Comparison of ENCODE assay signal across 21 mouse cellular contexts in the genomic region with DNA sequence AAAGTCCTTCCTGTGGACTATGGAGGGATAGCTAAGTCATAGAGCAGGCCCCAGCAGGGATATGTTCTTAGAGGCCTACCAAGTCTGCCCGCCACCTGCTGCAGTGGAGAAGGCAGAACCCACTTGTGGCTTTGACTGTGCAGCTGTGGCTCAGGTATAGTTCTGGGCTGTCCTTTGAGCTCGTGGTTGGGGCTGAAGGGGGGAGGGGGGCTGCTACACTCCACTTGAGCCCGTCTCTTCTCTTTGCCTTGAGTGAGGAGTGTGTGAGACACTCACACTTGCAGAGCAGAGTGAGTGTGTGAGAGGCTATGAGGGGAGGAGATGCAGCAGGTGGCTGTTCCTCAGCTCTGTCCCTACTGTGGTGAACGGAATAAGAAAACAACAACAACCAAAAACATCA. TPM values are rescaled to one million over a fixed set of nuclear protein-coding genes. Genes with fewer than 3 reads are reported as not detected.
DNase-seq lines count a peak whose midpoint lies in the region; ATAC-seq and TF ChIP-seq lines count a peak whose summit lies in the region.
"Had no signal": no experiment of that assay in that cellular context is flagged by ENCODE, and none has a peak within 500 bp of the region (broad histone marks: within the 10 kb centered on the region; RNA-seq: fewer than 3 reads in every experiment).

No protein-coding gene starts in this region.

- no peaks in the 10 kb centered on the region for H3K36me3 ChIP-seq in heart, embryonic 15.5 days
- no peaks in the 10 kb centered on the region for H3K36me3 ChIP-seq in heart, embryonic 10.5 days
- no peaks in the 10 kb centered on the region for H3K36me3 ChIP-seq in E14TG2a.4 (ENCODE audit: insufficient read depth, low read length)
- no peaks in the 10 kb centered on the region for H3K36me3 ChIP-seq in hindbrain, embryonic 10.5 days
- H3K36me3 ChIP-seq: G1E; neural tube, embryonic 12.5 days; stomach, embryonic 15.5 days had no signal

- no peak overlapping the region for H3K4me2 ChIP-seq in heart, embryonic 15.5 days
- H3K4me2 ChIP-seq: lung, embryonic 14.5 days; neural tube, embryonic 12.5 days; stomach, embryonic 15.5 days had no signal

- WGBS in heart, embryonic 15.5 days, result 70% methylated on average over 4 of the region's 4 CpGs
- 75% methylated on average over 4 of the region's 4 CpGs for WGBS in heart, embryonic 10.5 days
- WGBS in hindbrain, embryonic 10.5 days, result 84% methylated on average over 4 of the region's 4 CpGs

- ATAC-seq in heart, embryonic 15.5 days (replicated peaks; ENCODE audit: insufficient number of reproducible peaks, insufficient read depth, low FRiP score, low read depth), result peak; percentile 43; the same call in 1 of the 2 replicates
- ATAC-seq in neutrophil, adult 5-6 weeks (ENCODE audit: extremely low read depth, insufficient number of reproducible peaks, low FRiP score, poor library complexity, severe bottlenecking), result peak; percentile 59

- DNase-seq in heart, embryonic 10.5 days (ENCODE audit: low spot score), result no peak
- peak; percentile 84 for DNase-seq in thymus, postnatal 25 days
- no peak for DNase-seq in hindbrain, embryonic 10.5 days (ENCODE audit: low spot score)
- DNase-seq in embryo, embryonic 11 days, result no peak
- DNase-seq in urinary bladder, postnatal 36 days (ENCODE audit: low spot score in 2 of 2), result no peak
- DNase-seq: adrenal gland, postnatal 14 days; gastrocnemius, adult 2 months; lung, embryonic 14.5 days; right cerebral cortex, postnatal 4 days had no signal

- no peak overlapping the region for H3K4me3 ChIP-seq in heart, embryonic 15.5 days
- H3K4me3 ChIP-seq in heart, embryonic 10.5 days, result no peak overlapping the region
- peak overlapping the region; percentile 10; the same call in 1 of the 2 replicates for H3K4me3 ChIP-seq in E14TG2a.4 (replicated peaks; ENCODE audit: low read length)
- H3K4me3 ChIP-seq in hindbrain, embryonic 10.5 days, result no peak overlapping the region
- H3K4me3 ChIP-seq: gastrocnemius, adult 2 months; layer of hippocampus, adult 2 months; left cerebral cortex, adult 2 months; neural tube, embryonic 12.5 days; stomach, embryonic 15.5 days had no signal

- 0 out of 2 replicates have a peak overlapping the region, but pooled peaks have one; percentile 11 for H3K27ac ChIP-seq in heart, embryonic 15.5 days
- no peak overlapping the region for H3K27ac ChIP-seq in heart, embryonic 10.5 days
- H3K27ac ChIP-seq in hindbrain, embryonic 10.5 days, result no peak overlapping the region
- H3K27ac ChIP-seq: gastrocnemius, adult 2 months; layer of hippocampus, adult 2 months; left cerebral cortex, adult 2 months; neural tube, embryonic 12.5 days; stomach, embryonic 15.5 days had no signal

- no peak overlapping the region for H3K9ac ChIP-seq in heart, embryonic 15.5 days
- H3K9ac ChIP-seq: lung, embryonic 14.5 days; neural tube, embryonic 12.5 days; stomach, embryonic 15.5 days had no signal

- H3K9me3 ChIP-seq in heart, embryonic 15.5 days (replicated peaks), result no peaks in the 10 kb centered on the region
- H3K9me3 ChIP-seq in heart, embryonic 10.5 days, result no peaks in the 10 kb centered on the region
- H3K9me3 ChIP-seq in E14TG2a.4 (ENCODE audit: low read length), result no peaks in the 10 kb centered on the region
- H3K9me3 ChIP-seq in hindbrain, embryonic 10.5 days, result peaks cover 6% of the 10 kb centered on the region
- H3K9me3 ChIP-seq: G1E; neural tube, embryonic 12.5 days; stomach, embryonic 15.5 days had no signal

- no peak for TF ChIP-seq CTCF in E14TG2a.4 (conservative IDR thresholded peaks at IDR 0.05; ENCODE audit: low read length)

- no peaks in the 10 kb centered on the region for H3K4me1 ChIP-seq in heart, embryonic 15.5 days (replicated peaks)
- H3K4me1 ChIP-seq in heart, embryonic 10.5 days, result no peaks in the 10 kb centered on the region
- peaks cover 41% of the 10 kb centered on the region for H3K4me1 ChIP-seq in E14TG2a.4 (replicated peaks; ENCODE audit: low read depth, low read length)
- H3K4me1 ChIP-seq in hindbrain, embryonic 10.5 days (replicated peaks), result no peaks in the 10 kb centered on the region
- H3K4me1 ChIP-seq: neural tube, embryonic 12.5 days; stomach, embryonic 15.5 days had no signal

- H3K27me3 ChIP-seq in heart, embryonic 15.5 days, result no peaks in the 10 kb centered on the region
- no peaks in the 10 kb centered on the region for H3K27me3 ChIP-seq in heart, embryonic 10.5 days (ENCODE audit: insufficient read depth, poor library complexity, severe bottlenecking)
- H3K27me3 ChIP-seq in E14TG2a.4 (ENCODE audit: insufficient read depth, low read length), result peaks cover 9% of the 10 kb centered on the region; the same call in 1 of the 2 replicates
- no peaks in the 10 kb centered on the region for H3K27me3 ChIP-seq in hindbrain, embryonic 10.5 days (ENCODE audit: insufficient read depth, poor library complexity, severe bottlenecking)
- H3K27me3 ChIP-seq: neural tube, embryonic 12.5 days; stomach, embryonic 15.5 days had no signal

RNA-seq across cellular contexts. Expression of gene Chrna9, which starts 24.3 kb away (rescaled TPM):
- polyA plus RNA-seq in heart, embryonic 15.5 days (2015; fragmentation: Nextera tagmentation; extraction: Ambion mirVana), result 0.21 and 2.5 TPM in 2 replicates
- polyA plus RNA-seq in heart, embryonic 10.5 days (2016; fragmentation: Nextera tagmentation; extraction: Ambion mirVana), result 0.09 TPM in 1 of 2 replicates, not detected in the other
- total RNA-seq in neutrophil, adult 5-6 weeks (2017), result not detected in 2 replicates
- polyA plus RNA-seq in hindbrain, embryonic 10.5 days (2016; fragmentation: Nextera tagmentation; extraction: Ambion mirVana), result 0.31 and 1.0 TPM in 2 replicates
- total RNA-seq: hematopoietic stem cell, adult 5-6 weeks; layer of hippocampus, adult 2 months; left cerebral cortex, adult 2 months; midbrain, postnatal 0 days had no signal
- polyA plus RNA-seq: forebrain, embryonic 16.5 days; G1E; intestine, embryonic 14.5 days; lung, embryonic 14.5 days; midbrain, postnatal 0 days; neural tube, embryonic 12.5 days; stomach, embryonic 15.5 days had no signal

RNA-seq across cellular contexts. Expression of gene Rhoh, which starts 49.4 kb away (rescaled TPM):
- polyA plus RNA-seq in heart, embryonic 15.5 days (2015; fragmentation: Nextera tagmentation; extraction: Ambion mirVana), result 1.2 and 7.7 TPM in 2 replicates
- 0.55 and 0.73 TPM in 2 replicates for polyA plus RNA-seq in heart, embryonic 10.5 days (2016; fragmentation: Nextera tagmentation; extraction: Ambion mirVana)
- total RNA-seq in neutrophil, adult 5-6 weeks (2017), result 148 and 161 TPM in 2 replicates
- 0.44 and 0.52 TPM in 2 replicates for polyA plus RNA-seq in hindbrain, embryonic 10.5 days (2016; fragmentation: Nextera tagmentation; extraction: Ambion mirVana)
- polyA plus RNA-seq: G1E had no signal
